Mouse (Mus musculus) myocyte (in vitro differentiated cells): ENCODE data around the gene Mvd. TPM values are rescaled to one million over a fixed set of nuclear protein-coding genes. Genes with fewer than 3 reads are reported as not detected.

ENCODE experiments used
- H3K27me3 ChIP-seq: one replicate; pipeline ENCODE4 v1.6.1; 2011; ENCODE audit not compliant: control insufficient read depth, insufficient read depth, insufficient read length
- H3K36me3 ChIP-seq: one replicate; pipeline ENCODE4 v1.6.1; 2011; ENCODE audit not compliant: control insufficient read depth, insufficient read depth
- H3K4me2 ChIP-seq: one replicate; pipeline ENCODE4 v1.6.1; 2011; ENCODE audit warnings: low read depth, control low read depth
- H3K4me3 ChIP-seq: one replicate; pipeline ENCODE4 v1.5.1; 2011; ENCODE audit warnings: mild to moderate bottlenecking, control low read depth, moderate library complexity
- H3K79me2 ChIP-seq: one replicate; pipeline ENCODE4 v1.6.1; 2011; ENCODE audit not compliant: control insufficient read depth, insufficient read depth
- H3ac ChIP-seq: one replicate; pipeline ENCODE4 v1.6.1; 2011; ENCODE audit not compliant: control insufficient read depth, insufficient read length
- CEBPB ChIP-seq: IDR thresholded peaks from 2 replicates; pipeline ENCODE4 v1.6.1; 2011; ENCODE audit warnings: mild to moderate bottlenecking, moderate library complexity; ENCODE audit not compliant: poor library complexity, insufficient read depth, severe bottlenecking
- E2F4 ChIP-seq: IDR thresholded peaks from one replicate; pipeline ENCODE4 v1.6.1; 2011; ENCODE audit warnings: mild to moderate bottlenecking, control low read depth, moderate library complexity; ENCODE audit not compliant: insufficient read depth
- MAX ChIP-seq: IDR thresholded peaks from one replicate; pipeline ENCODE4 v1.6.1; 2011; ENCODE audit warnings: low read depth, mild to moderate bottlenecking, control low read depth
- MYOD1 ChIP-seq, 3 experiments: IDR thresholded peaks; one replicate each; pipeline ENCODE4 v1.6.1; 2011; ENCODE audit warnings: control low read depth in 2 of 3, low read depth in 2 of 3, mild to moderate bottlenecking in 2 of 3, moderate library complexity in 1 of 3; ENCODE audit not compliant: insufficient read length in 2 of 3, control insufficient read depth in 1 of 3
- MYOG ChIP-seq, 3 experiments: IDR thresholded peaks; one replicate each; pipeline ENCODE4 v1.6.1; 2011; ENCODE audit warnings: control low read depth in 2 of 3, low read depth in 2 of 3, mild to moderate bottlenecking in 2 of 3; ENCODE audit not compliant: insufficient read length in 2 of 3, control insufficient read depth in 1 of 3, insufficient read depth in 1 of 3
- POLR2A ChIP-seq: IDR thresholded peaks from one replicate; pipeline ENCODE4 v1.6.1; 2011; ENCODE audit warnings: low read depth, mild to moderate bottlenecking, control low read depth, moderate library complexity; ENCODE audit not compliant: insufficient read length
- POLR2AphosphoS2 ChIP-seq: IDR thresholded peaks from one replicate; pipeline ENCODE4 v1.6.1; 2011; ENCODE audit warnings: low read depth, control low read depth; ENCODE audit not compliant: insufficient read length
- REST ChIP-seq: IDR thresholded peaks from one replicate; pipeline ENCODE4 v1.6.1; 2011; ENCODE audit warnings: mild to moderate bottlenecking, control low read depth, moderate library complexity; ENCODE audit not compliant: insufficient read depth, insufficient read length
- SRF ChIP-seq: IDR thresholded peaks from one replicate; pipeline ENCODE4 v1.6.1; 2011; ENCODE audit warnings: low read depth; ENCODE audit not compliant: control insufficient read depth, insufficient read length
- TCF12 ChIP-seq: IDR thresholded peaks from one replicate; pipeline ENCODE4 v1.6.1; 2011; ENCODE audit warnings: mild to moderate bottlenecking, control low read depth; ENCODE audit not compliant: poor library complexity, insufficient read depth, severe bottlenecking
- TCF3 ChIP-seq: IDR thresholded peaks from one replicate; pipeline ENCODE4 v1.6.1; 2011; ENCODE audit warnings: low read depth, control low read depth; ENCODE audit not compliant: insufficient read length
- USF1 ChIP-seq: IDR thresholded peaks from one replicate; pipeline ENCODE4 v1.6.1; 2011; ENCODE audit warnings: low read depth, mild to moderate bottlenecking, control low read depth, moderate library complexity
- polyA plus RNA-seq: library from polyadenylated mRNA; unstranded; fragments of >200 nt; fragmentation: generic; extraction: Trizol; gene quantifications from one replicate; pipeline ENCODE4 v1.2.1, GENCODE M21; 2012; ENCODE audit warnings: missing spikeins

Gene Mvd
- polyA plus RNA-seq, 1 experiment, result 85.3 TPM

DNA sequence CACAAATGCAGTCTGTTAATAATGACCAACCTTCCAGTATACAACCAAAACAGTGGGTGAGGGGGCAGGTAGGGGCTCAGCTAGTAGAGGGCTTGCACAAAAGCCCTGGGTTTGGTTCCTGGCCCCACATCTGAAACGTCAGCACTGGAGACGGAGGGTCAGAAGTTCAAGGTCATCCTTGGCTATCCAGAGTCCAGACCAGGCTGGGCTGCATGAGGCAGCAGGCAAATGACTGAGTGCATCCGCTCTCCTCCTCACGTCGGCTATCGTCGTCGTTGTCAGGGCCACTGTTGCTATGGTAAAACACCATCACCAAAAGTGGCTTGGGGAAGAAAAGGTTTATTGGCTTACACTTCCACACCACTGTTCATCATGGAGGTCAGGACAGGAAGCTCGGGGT, 28.9 kb downstream of the Mvd start:
- no peaks in the 10 kb centered on the region for H3K27me3 ChIP-seq
- no peak overlapping the region for H3ac ChIP-seq

DNA sequence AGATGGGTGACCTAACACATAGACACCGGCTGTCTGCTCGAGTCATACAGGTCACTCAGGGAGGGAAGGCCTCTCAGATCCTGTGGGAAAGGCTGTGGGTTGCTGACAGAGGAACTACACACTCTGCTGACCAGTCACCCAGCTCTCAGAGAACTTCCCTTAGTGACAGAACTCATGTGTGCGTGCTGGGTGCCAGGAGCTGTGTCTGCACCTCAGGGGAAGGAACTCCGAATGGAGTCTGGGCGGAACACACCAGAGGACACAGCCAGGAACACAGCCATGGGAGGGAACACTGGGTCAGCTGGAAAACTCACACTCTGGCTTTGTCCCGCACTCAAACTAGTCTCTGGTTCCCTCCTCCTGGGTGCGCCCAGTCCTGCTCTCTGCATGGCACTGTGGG, 35.5 kb downstream of the Mvd start:
- no peaks in the 10 kb centered on the region for H3K27me3 ChIP-seq
- peaks cover 63% of the 10 kb centered on the region for H3K36me3 ChIP-seq
- TF ChIP-seq TCF12, result no peak
- TF ChIP-seq TCF3, result no peak
- no peak for TF ChIP-seq REST
- no peak for TF ChIP-seq MAX
- TF ChIP-seq SRF, result no peak
- no peak for TF ChIP-seq POLR2A
- no peak overlapping the region for H3ac ChIP-seq
- no peak overlapping the region for H3K4me3 ChIP-seq
- H3K79me2 ChIP-seq, result no peaks in the 10 kb centered on the region
- H3K4me2 ChIP-seq, result no peak overlapping the region

More for the DNA sequence above, 28.9 kb downstream of the Mvd start:
- no peaks in the 10 kb centered on the region for H3K79me2 ChIP-seq
- TF ChIP-seq MYOD1 (IDR thresholded peaks at IDR 0.05; ENCODE audit: control insufficient read depth in 1 of 3, insufficient read length in 2 of 3, low read depth in 2 of 3), result no peak
- TF ChIP-seq MYOG (IDR thresholded peaks at IDR 0.05; ENCODE audit: control insufficient read depth in 1 of 3, insufficient read depth in 1 of 3, insufficient read length in 2 of 3, low read depth in 2 of 3), result no peak
- TF ChIP-seq POLR2A, result no peak
- TF ChIP-seq CEBPB, result no peak
- TF ChIP-seq E2F4, result no peak
- no peak for TF ChIP-seq TCF12
- TF ChIP-seq POLR2AphosphoS2, result no peak
- no peak for TF ChIP-seq REST
- TF ChIP-seq MAX, result no peak
- no peak for TF ChIP-seq USF1
- TF ChIP-seq TCF3, result no peak
- no peak for TF ChIP-seq SRF
- H3K36me3 ChIP-seq, result peaks cover 19% of the 10 kb centered on the region
- no peak overlapping the region for H3K4me3 ChIP-seq
- H3K4me2 ChIP-seq, result no peak overlapping the region

DNA sequence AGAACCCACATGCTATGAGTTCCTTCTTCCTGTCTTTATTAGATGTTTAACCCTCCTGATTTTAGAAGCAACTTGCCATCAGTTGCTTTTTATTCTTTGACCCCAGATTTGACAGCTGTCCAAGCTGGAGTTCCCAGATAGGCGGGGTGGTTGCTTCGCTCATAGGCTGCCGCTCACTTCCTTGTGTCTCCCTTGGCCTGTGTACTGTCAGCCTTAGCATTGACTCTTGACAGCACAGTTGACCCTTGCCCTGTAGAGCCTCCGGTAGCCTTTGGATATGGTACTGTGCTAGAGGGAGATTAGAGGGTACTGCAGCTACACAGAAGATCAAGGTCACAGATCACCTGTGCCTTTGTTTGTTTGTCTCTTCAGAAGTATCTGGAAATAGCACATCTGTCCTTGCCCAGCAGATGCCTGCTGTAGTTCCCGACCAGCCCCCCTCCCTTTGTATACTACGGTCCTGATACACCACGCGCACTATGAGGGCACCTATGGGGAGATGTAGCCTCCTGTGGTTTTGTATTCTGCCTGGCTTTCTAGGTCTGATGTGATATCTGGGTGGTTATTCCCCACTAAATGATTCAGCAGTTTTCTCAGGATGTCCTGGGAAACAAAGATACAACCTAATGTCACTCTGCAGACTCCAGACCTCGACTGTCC, 37.9 kb downstream of the Mvd start:
- no peak for TF ChIP-seq SRF
- H3K4me3 ChIP-seq, result no peak overlapping the region
- no peak overlapping the region for H3K4me2 ChIP-seq
- peaks cover 72% of the 10 kb centered on the region for H3K36me3 ChIP-seq
- no peaks in the 10 kb centered on the region for H3K79me2 ChIP-seq
- no peaks in the 10 kb centered on the region for H3K27me3 ChIP-seq
- H3ac ChIP-seq, result no peak overlapping the region

DNA sequence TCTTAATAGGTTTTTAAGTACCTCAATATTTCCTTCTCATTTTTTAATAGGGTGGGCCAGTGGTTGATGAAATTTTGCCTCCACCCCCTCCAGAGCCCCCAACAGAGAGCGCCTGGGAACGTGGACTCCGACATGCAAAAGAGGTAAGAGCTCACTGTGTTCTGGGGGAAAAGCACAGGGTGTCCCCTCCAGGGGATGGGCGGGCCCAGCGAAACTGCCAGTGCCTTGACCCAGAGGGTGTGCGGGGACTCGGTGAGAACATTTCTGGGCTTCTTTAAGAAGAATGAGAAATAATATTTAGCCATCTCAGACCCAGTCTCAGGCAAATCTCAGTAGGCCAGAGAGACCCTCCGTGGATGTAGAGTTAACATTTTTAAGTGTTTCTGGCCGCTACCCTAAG, 45.0 kb downstream of the Mvd start:
- no peak overlapping the region for H3K4me3 ChIP-seq
- H3K36me3 ChIP-seq, result peaks cover 37% of the 10 kb centered on the region
- no peaks in the 10 kb centered on the region for H3K27me3 ChIP-seq
- H3ac ChIP-seq, result no peak overlapping the region
- H3K4me2 ChIP-seq, result no peak overlapping the region
- H3K79me2 ChIP-seq, result no peaks in the 10 kb centered on the region
- TF ChIP-seq MAX (no peak), USF1 (no peak), TCF3 (no peak), MYOG (IDR thresholded peaks at IDR 0.05; ENCODE audit: control insufficient read depth in 1 of 3, insufficient read depth in 1 of 3, insufficient read length in 2 of 3, low read depth in 2 of 3) (no peak), E2F4 (no peak), SRF (no peak), CEBPB (no peak), TCF12 (no peak), REST (no peak), POLR2AphosphoS2 (no peak)

DNA sequence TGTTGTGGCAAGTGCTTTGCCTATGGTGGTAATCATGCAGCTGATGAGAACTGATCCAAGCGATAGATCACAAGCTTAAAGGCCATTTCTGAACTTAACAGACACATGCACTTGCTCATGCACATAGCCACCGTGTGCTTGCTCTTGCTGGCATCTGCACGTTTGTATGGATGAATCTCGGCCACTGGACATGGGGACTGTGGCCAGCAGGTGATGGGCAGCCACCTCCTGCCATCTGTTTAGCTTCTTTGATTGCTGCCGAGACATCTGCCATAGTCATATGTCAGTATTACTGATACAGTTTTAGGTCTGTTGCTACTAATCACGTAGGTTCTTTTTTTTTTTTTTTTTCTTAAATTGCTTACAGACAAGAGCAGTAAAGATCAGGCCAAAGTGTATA, 47.9 kb downstream of the Mvd start:
- no peak overlapping the region for H3K4me3 ChIP-seq
- TF ChIP-seq USF1 (no peak), SRF (no peak), CEBPB (no peak), TCF3 (no peak), MYOD1 (IDR thresholded peaks at IDR 0.05; ENCODE audit: control insufficient read depth in 1 of 3, insufficient read length in 2 of 3, low read depth in 2 of 3) (no peak), MYOG (IDR thresholded peaks at IDR 0.05; ENCODE audit: control insufficient read depth in 1 of 3, insufficient read depth in 1 of 3, insufficient read length in 2 of 3, low read depth in 2 of 3) (no peak), POLR2A (no peak), MAX (no peak), REST (no peak)
- H3K79me2 ChIP-seq, result no peaks in the 10 kb centered on the region
- H3ac ChIP-seq, result no peak overlapping the region
- no peak overlapping the region for H3K4me2 ChIP-seq
- H3K36me3 ChIP-seq, result peaks cover 37% of the 10 kb centered on the region
- no peaks in the 10 kb centered on the region for H3K27me3 ChIP-seq

DNA sequence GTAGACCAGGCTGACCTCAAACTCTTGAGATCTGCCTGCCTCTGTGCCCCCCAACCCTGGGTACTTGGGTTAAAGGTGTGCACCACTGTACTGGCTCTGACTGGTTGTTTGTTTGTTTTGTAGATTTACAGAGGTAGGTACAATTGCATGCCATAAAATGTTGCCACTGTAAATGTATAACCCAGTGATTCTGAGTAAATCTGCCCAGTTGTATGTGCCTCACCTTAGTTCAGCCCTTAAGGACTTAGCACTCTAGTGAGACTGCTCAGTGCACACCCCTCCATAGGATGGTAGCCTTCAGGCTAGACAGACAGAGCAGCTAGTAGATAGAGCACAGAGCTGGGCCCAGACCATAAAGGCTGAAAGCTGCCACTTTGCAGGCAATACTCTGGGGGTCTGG, 49.5 kb downstream of the Mvd start:
- TF ChIP-seq CEBPB (no peak), USF1 (no peak), MYOG (IDR thresholded peaks at IDR 0.05; ENCODE audit: control insufficient read depth in 1 of 3, insufficient read depth in 1 of 3, insufficient read length in 2 of 3, low read depth in 2 of 3) (no peak), TCF12 (no peak), MYOD1 (IDR thresholded peaks at IDR 0.05; ENCODE audit: control insufficient read depth in 1 of 3, insufficient read length in 2 of 3, low read depth in 2 of 3) (no peak), TCF3 (no peak), REST (no peak), SRF (no peak), E2F4 (no peak), POLR2AphosphoS2 (no peak), POLR2A (no peak), MAX (no peak)
- Histone ChIP-seq H3K4me2 (no peak overlapping the region), H3K27me3 (no peaks in the 10 kb centered on the region)

More for the DNA sequence above, 49.5 kb downstream of the Mvd start:
- Histone ChIP-seq H3ac (no peak overlapping the region), H3K36me3 (peaks cover 28% of the 10 kb centered on the region), H3K79me2 (no peaks in the 10 kb centered on the region), H3K4me3 (no peak overlapping the region)
